Mouse (Mus musculus) stomach, postnatal 0 days (tissue): ENCODE results near the gene Adgrl1. TPM values are rescaled to one million over a fixed set of nuclear protein-coding genes. Genes with fewer than 3 reads are reported as not detected.
"Not testable (repeated sequence)": the region's sequence is repeated elsewhere in the genome, so short reads cannot be mapped to it uniquely, and the experiment has no call there.

ENCODE experiments used
- ATAC-seq: fragments of 200-750 bp; cut with Nextera tagmentation; 2 replicates; pipeline ENCODE4 v1.8.0; 2017; ENCODE audit not compliant: low FRiP score, low TSS enrichment
- DNase-seq: peaks from one replicate; pipeline ENCODE4 v3.0.0-alpha.2; 2016; ENCODE audit warnings: low spot score
- H3K27ac ChIP-seq: fragments of 300-500 bp; sonication (generic); replicated peaks from 2 replicates; pipeline ENCODE4 v1.5.1; 2014; ENCODE audit warnings: mild to moderate bottlenecking, control low read depth
- H3K27me3 ChIP-seq: fragments of 300-500 bp; sonication (generic); 2 replicates; pipeline ENCODE4 v1.6.1; 2014; ENCODE audit warnings: low read length; ENCODE audit not compliant: control insufficient read depth, insufficient read depth
- H3K36me3 ChIP-seq: fragments of 300-500 bp; sonication (generic); 2 replicates; pipeline ENCODE4 v1.6.1; 2014; ENCODE audit warnings: low read length, mixed read lengths; ENCODE audit not compliant: control insufficient read depth, insufficient read depth
- H3K4me1 ChIP-seq: fragments of 300-500 bp; sonication (generic); replicated peaks from 2 replicates; pipeline ENCODE4 v1.6.1; 2014; ENCODE audit warnings: antibody characterized with exemption; ENCODE audit not compliant: control insufficient read depth, insufficient read depth
- H3K4me2 ChIP-seq: fragments of 300-500 bp; sonication (generic); replicated peaks from 2 replicates; pipeline ENCODE4 v1.6.1; 2014; ENCODE audit warnings: low read depth, mild to moderate bottlenecking, control low read depth, moderate library complexity
- H3K4me3 ChIP-seq: fragments of 300-500 bp; sonication (generic); 2 replicates; pipeline ENCODE4 v1.5.1; 2014; ENCODE audit warnings: low read depth, low read length, control low read depth
- H3K9ac ChIP-seq: fragments of 300-500 bp; sonication (generic); 2 replicates; pipeline ENCODE4 v1.6.1; 2014; ENCODE audit warnings: mild to moderate bottlenecking, low read length, control low read depth, mixed read lengths
- H3K9me3 ChIP-seq: fragments of 300-500 bp; sonication (generic); 2 replicates; pipeline ENCODE4 v1.6.1; 2016; ENCODE audit warnings: low read length; ENCODE audit not compliant: control insufficient read depth
- CTCF ChIP-seq: IDR thresholded peaks from 2 replicates; pipeline ENCODE4 v1.5.1; 2016; ENCODE audit warnings: antibody characterized with exemption, low read depth, mild to moderate bottlenecking, moderate library complexity
- EP300 ChIP-seq: optimal IDR thresholded peaks from 2 replicates; pipeline ENCODE3; 2016; ENCODE audit warnings: antibody characterized with exemption
- WGBS: fragments of 180-500 bp; shearing (Covaris S2); extraction: QIAGEN DNeasy Blood & Tissue Kit; methylation state at CpG from one replicate; pipeline ENCODE4 v1.1.7; 2014; 5-methylcytosine and 5-hydroxymethylcytosine counted together
- microRNA-seq: library from miRNA; unstranded; fragments of <30 nt; microRNA quantifications from one replicate; pipeline ENCODE4, GENCODE M21; 2016
- polyA plus RNA-seq: library from polyadenylated mRNA; unstranded; fragments of >200 nt; fragmentation: Nextera tagmentation; extraction: Ambion mirVana; gene quantifications from 2 replicates; pipeline ENCODE4 v1.2.1, GENCODE M21; 2015

Gene Adgrl1
- polyA plus RNA-seq, 1 experiment from 2014 or later = 6.5 TPM

DNA sequence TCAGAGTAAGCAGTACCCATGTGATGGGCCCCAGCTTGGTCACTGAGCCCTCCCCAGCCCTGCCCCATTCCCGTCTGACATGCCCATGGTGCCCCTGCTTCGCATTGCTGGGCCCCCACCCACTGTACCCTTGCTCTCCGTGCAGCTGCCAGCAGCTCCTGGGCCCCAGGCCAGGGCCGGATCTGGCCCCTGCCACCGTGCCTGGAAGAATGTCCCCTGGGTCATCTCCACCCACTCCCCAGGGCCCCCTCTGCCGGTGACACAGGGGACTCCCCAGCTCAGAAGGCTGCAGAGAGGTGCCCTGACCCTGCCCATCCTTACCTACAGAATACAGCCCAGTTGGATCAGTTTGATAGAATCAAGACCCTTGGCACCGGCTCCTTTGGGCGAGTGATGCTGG is 80.9 kb downstream of the Adgrl1 start:
- 68% methylated on average over 8 of the region's 8 CpGs for WGBS
- DNase-seq (no peak), ATAC-seq (no peak)
- peaks cover 13% of the 10 kb centered on the region; the same call in 1 of the 2 replicates for H3K36me3 ChIP-seq
- TF ChIP-seq EP300 = no peak
- TF ChIP-seq CTCF = 0 out of 2 replicates have a peak, but pooled peaks have one; percentile 4
- no peak overlapping the region for H3K27ac ChIP-seq
- H3K4me3 ChIP-seq = no peak overlapping the region
- no peak overlapping the region for H3K9ac ChIP-seq
- no peaks in the 10 kb centered on the region; the same call in 1 of the 2 replicates for H3K4me1 ChIP-seq
- no peak overlapping the region for H3K4me2 ChIP-seq
- H3K27me3 ChIP-seq = no peaks in the 10 kb centered on the region
- no peaks in the 10 kb centered on the region for H3K9me3 ChIP-seq

DNA sequence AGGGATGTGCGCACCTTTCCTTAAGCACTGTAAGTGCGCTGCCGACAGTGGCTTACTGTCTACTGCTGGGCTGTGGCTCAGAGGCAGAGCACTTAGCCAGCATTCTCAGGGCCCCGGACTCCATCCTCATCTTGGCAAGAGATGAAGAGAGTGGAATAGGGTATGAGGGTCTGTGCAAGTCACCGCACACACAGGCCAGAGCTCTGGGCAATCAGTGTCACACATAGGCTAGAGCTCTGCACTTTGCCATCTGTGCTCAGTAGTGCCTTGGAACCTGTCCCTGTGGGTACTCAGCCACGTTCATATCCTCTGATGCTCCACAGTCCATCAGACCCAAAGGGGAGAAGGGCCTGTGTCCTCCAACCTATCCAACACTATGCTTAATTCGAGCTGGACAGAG is 81.6 kb downstream of the Adgrl1 start:
- no peaks in the 10 kb centered on the region; the same call in 1 of the 2 replicates for H3K4me1 ChIP-seq
- 94% methylated on average over 7 of the region's 7 CpGs for WGBS
- H3K4me3 ChIP-seq = no peak overlapping the region
- no peak overlapping the region for H3K4me2 ChIP-seq
- no peak overlapping the region for H3K27ac ChIP-seq
- ATAC-seq = no peak
- H3K9ac ChIP-seq = no peak overlapping the region
- H3K27me3 ChIP-seq = no peaks in the 10 kb centered on the region
- no peak for DNase-seq
- TF ChIP-seq CTCF (no peak), EP300 (no peak)
- peaks cover 13% of the 10 kb centered on the region; the same call in 1 of the 2 replicates for H3K36me3 ChIP-seq
- no peaks in the 10 kb centered on the region for H3K9me3 ChIP-seq

DNA sequence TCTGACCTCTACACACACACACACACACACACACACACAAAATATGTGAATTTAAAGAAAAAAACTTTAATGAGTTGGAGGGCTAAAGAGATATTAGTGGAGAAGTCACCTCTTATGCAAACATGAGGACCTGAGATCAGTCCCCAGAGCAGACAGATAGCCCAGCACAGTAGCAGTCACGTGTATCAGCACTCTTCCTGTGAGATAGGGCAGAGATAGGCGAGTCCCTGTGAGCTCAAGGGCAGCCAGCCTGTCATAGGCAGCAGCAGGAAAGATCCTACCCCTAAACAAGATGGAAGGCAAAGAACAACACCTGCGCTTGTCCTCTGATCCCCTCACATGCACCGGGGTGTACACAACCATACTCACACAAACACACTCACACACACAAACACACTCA is 82.5 kb downstream of the Adgrl1 start:
- no peak overlapping the region for H3K4me2 ChIP-seq
- TF ChIP-seq EP300 (no peak), CTCF (no peak)
- DNase-seq = no peak
- ATAC-seq = no peak
- no peak overlapping the region for H3K4me3 ChIP-seq
- H3K27me3 ChIP-seq = no peaks in the 10 kb centered on the region
- no peak overlapping the region for H3K27ac ChIP-seq
- H3K4me1 ChIP-seq = no peaks in the 10 kb centered on the region; the same call in 1 of the 2 replicates
- no peak overlapping the region for H3K9ac ChIP-seq
- 90% methylated on average over 4 of the region's 4 CpGs for WGBS
- peaks cover 19% of the 10 kb centered on the region; the same call in 1 of the 2 replicates for H3K36me3 ChIP-seq
- H3K9me3 ChIP-seq = no peaks in the 10 kb centered on the region

DNA sequence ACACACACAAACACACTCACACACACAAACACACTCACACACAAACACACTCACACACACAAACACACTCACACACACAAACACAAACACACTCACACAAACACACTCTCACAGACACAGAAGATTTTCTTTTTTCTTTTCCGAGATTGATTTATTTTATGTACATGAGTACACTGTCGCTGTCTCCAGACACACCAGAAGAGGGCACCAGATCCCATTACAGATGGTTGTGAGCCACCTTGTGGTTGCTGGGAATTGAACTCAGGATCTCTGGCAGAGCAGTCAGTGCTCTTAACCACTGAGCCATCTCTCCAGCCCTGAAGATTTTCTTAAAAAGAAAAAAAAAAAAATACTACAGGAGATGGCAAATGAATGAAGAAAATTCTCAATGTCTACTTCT is 83.3 kb downstream of the Adgrl1 start:
- H3K4me2 ChIP-seq, H3K9me3 ChIP-seq, H3K27ac ChIP-seq, DNase-seq, H3K27me3 ChIP-seq, H3K9ac ChIP-seq, ATAC-seq, H3K4me1 ChIP-seq, H3K4me3 ChIP-seq: not testable (repeated sequence)
- H3K36me3 ChIP-seq = peaks cover 22% of the 10 kb centered on the region
- 95% methylated on average over 2 of the region's 2 CpGs for WGBS
- peak; percentile 46 for TF ChIP-seq CTCF

DNA sequence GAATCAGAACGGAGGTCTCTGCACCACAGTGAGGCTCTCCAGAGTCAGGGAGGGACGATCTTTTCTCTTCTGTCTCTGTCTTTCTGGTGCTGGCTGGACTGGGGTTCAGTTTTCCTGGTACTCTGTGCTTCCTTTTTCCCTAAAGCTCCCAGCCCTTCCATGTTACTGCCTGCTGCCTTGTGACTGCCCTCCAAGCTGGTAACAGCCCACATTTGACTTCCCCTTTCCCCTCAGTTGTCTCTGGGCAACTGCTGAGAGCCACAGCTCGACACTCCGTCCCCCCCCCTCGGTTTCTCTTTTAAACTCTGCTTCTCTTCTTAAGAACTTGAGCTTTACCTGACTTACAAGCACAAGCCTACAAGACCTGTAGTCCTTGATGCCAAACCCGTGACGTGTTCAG is 89.3 kb downstream of the Adgrl1 start:
- WGBS = 79% methylated on average over 7 of the region's 7 CpGs
- no peak for ATAC-seq
- Histone ChIP-seq H3K27ac (no peak overlapping the region), H3K9me3 (no peaks in the 10 kb centered on the region), H3K27me3 (no peaks in the 10 kb centered on the region), H3K36me3 (peaks cover 17% of the 10 kb centered on the region), H3K4me2 (no peak overlapping the region), H3K4me1 (no peaks in the 10 kb centered on the region), H3K4me3 (no peak overlapping the region), H3K9ac (no peak overlapping the region)
- DNase-seq = no peak
- TF ChIP-seq EP300 (no peak), CTCF (no peak)

DNA sequence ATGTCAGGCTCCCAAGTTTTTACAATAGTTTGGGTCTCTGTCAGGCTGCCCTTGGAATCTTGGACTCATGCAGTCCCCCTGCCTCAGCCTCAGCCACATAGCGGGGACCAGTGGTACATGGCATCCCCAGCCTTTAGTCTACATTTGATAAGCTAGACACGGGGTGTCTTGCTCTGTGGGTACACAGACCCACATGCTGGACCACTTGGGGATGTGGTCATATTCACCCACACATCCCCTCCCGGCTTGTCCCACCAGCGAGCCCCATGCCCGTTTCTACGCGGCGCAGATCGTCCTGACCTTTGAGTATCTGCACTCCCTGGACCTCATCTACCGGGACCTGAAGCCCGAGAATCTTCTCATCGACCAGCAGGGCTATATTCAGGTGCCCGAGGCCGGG is 90.3 kb downstream of the Adgrl1 start:
- Histone ChIP-seq H3K9me3 (no peaks in the 10 kb centered on the region), H3K27ac (no peak overlapping the region), H3K4me1 (no peaks in the 10 kb centered on the region), H3K9ac (no peak overlapping the region), H3K4me3 (no peak overlapping the region), H3K36me3 (peaks cover 19% of the 10 kb centered on the region), H3K27me3 (no peaks in the 10 kb centered on the region), H3K4me2 (no peak overlapping the region)
- 96% methylated on average over 14 of the region's 14 CpGs for WGBS
- TF ChIP-seq EP300 (no peak), CTCF (no peak)
- ATAC-seq (no peak), DNase-seq (no peak)

Small RNA genes within 50 kb of the gene (microRNA-seq; reads per million reads assigned to microRNA genes)
- gene Gm44330 (not detected), gene Gm44450 (not detected)

Other genes starting within 250 kb of the Adgrl1 start
- gene Gipc1, start 247.4 kb upstream of the Adgrl1 start, polyA plus RNA-seq = 171 and 183 TPM in 2 replicates
- 5.6 and 5.9 TPM in 2 replicates for gene Ptger1, start 233.4 kb upstream of the Adgrl1 start, polyA plus RNA-seq
- gene Pkn1, start 200.9 kb upstream of the Adgrl1 start, polyA plus RNA-seq = 14.4 and 16.2 TPM in 2 replicates
- gene Ddx39, start 184.9 kb upstream of the Adgrl1 start, polyA plus RNA-seq = 83.8 and 86.6 TPM in 2 replicates
- 16.9 and 17.1 TPM in 2 replicates for gene Adgre5, start 158.8 kb upstream of the Adgrl1 start, polyA plus RNA-seq
- 0.11 and 0.13 TPM in 2 replicates for gene Gm10644, start 55.1 kb downstream of the Adgrl1 start, polyA plus RNA-seq
- gene Asf1b, start 55.4 kb downstream of the Adgrl1 start, polyA plus RNA-seq = 14.1 and 16.6 TPM in 2 replicates
- 62.4 and 63.1 TPM in 2 replicates for gene Prkaca, start 72.9 kb downstream of the Adgrl1 start, polyA plus RNA-seq
- 4.2 and 4.5 TPM in 2 replicates for gene Samd1, start 97.6 kb downstream of the Adgrl1 start, polyA plus RNA-seq
- gene 1700067K01Rik, start 101.4 kb downstream of the Adgrl1 start, polyA plus RNA-seq = 0.36 and 0.38 TPM in 2 replicates
- 5.8 and 6.1 TPM in 2 replicates for gene 2210011C24Rik, start 112.1 kb downstream of the Adgrl1 start, polyA plus RNA-seq
- 0.96 and 1.3 TPM in 2 replicates for gene Palm3, start 121.4 kb downstream of the Adgrl1 start, polyA plus RNA-seq
- gene Il27ra, start 142.5 kb downstream of the Adgrl1 start, polyA plus RNA-seq = 0.40 and 0.44 TPM in 2 replicates
- gene Rln3, start 144.9 kb downstream of the Adgrl1 start, polyA plus RNA-seq = 0.17 TPM in 1 of 2 replicates, not detected in the other
- 0.96 and 1.2 TPM in 2 replicates for gene Gm10643, start 165.0 kb downstream of the Adgrl1 start, polyA plus RNA-seq
- gene Rfx1, start 166.7 kb downstream of the Adgrl1 start, polyA plus RNA-seq = 2.7 and 3.0 TPM in 2 replicates
- 4.1 and 4.4 TPM in 2 replicates for gene Dcaf15, start 204.7 kb downstream of the Adgrl1 start, polyA plus RNA-seq
- gene Podnl1, start 225.9 kb downstream of the Adgrl1 start, polyA plus RNA-seq = 0.11 and 0.21 TPM in 2 replicates
- 15.8 and 17.5 TPM in 2 replicates for gene Cc2d1a, start 247.8 kb downstream of the Adgrl1 start, polyA plus RNA-seq
- 0.28 and 0.40 TPM in 2 replicates for gene 4930432K21Rik, start 247.9 kb downstream of the Adgrl1 start, polyA plus RNA-seq